Mouse (Mus musculus): ENCODE data around the gene Cish.

Gene Cish

DNA sequence AAGGTAGTCTGAATTCAATTTTAAA lies at the start of gene Cish:
Cish (plus strand) TSS at position 11 of the 25 bp plus-strand sequence.
- no peak for DNase-seq (ENCODE audit: low spot score)

DNA sequence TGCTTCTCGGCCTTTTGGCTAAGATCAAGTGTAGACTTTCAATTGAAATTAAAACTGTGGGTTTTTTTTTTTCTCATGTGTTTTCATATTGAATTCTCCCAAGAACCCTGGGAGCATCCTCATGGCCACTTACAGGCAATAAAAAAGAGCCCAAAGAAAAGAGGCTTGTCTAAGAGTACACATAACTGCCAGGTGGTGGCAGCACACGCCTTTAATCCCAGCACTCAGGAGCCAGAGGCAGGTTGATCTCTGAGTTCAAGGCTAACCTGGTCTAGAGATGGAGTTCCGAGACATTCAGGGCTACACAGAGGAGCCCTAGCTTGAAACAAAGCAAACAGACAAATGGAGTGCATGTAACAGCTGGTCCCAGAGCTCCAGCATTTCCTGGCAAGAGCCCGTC lies 49.7 kb upstream of the Cish start:
- DNase-seq (ENCODE audit: low spot score), result no peak

DNA sequence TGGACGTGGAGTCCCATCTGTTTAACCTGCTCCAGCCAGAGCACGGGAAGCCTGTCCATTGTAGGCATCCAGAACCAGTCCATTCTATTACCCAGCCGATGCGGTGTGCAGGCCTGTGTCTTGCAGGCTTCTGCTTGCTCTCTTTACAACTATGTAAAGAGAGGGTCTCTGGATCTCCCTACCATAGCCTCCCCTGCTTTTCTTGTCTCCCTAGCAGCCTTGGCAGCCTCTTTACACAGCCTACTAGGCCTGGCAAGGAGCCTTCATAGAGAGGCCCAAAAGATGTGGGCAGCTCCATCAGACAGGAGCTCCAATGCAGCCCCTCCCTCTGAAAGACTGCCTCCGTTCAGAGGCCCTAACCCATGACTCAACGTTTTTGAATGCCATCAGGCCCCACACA lies 46.7 kb upstream of the Cish start:
- no peak for DNase-seq (ENCODE audit: low spot score)

GRCm38 (mm10) chr9:107250416-107251337 lies 45.1 kb upstream of the Cish start:
- DNase-seq (ENCODE audit: low spot score), result no peak

DNA sequence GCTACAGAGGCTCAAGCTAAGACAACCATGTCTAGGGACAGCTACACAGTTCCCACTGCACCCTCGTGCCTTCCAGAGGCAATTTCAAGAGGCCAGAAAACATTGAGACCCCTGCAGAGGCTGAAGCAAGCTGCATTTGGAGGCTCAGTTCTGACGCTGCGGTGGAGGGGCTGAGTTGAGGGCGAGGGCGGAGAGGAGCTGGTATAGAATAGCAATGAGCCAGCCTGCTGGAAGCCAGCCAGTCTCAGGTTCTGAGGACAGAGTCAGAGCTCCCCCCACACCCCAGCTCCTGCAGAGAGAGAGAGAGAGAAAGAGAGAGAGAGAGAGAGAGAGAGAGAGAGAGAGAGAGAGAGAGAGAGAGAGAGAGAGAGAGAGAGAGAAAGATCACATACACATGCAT lies 43.7 kb upstream of the Cish start:
- no peak for DNase-seq (ENCODE audit: low spot score)

- DNase-seq (ENCODE audit: low spot score), result no peak
Measured at GRCm38 (mm10) chr9:107254476-107254875, 41.4 kb upstream of the Cish start.

- DNase-seq (ENCODE audit: low spot score), result no peak
Measured at GRCm38 (mm10) chr9:107254925-107255324, 40.9 kb upstream of the Cish start.

GRCm38 (mm10) chr9:107255596-107255995 lies 40.2 kb upstream of the Cish start:
- DNase-seq (ENCODE audit: low spot score), result no peak

DNA sequence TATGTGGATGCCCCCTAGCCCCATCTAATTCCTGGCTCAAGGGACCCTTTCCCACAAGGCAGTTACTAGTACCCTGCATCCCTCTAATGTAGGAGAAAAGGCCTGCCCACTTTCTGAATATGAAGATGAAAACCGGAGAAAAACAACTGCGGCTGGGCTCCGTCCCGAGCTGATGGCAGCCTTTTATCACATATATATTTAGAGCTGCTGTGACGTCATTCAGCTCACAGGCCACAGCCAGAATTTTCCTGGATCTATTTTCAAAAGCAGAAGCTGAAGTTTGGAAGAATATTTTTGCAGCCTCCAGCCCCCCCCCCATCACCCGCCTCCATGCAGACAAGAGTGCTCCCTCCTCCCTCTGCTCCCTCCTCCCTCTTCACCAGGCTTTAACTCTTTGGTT lies 36.3 kb upstream of the Cish start:
- DNase-seq (ENCODE audit: low spot score), result no peak

GRCm38 (mm10) chr9:107260429-107260828 lies 35.4 kb upstream of the Cish start:
- no peak for DNase-seq (ENCODE audit: low spot score)

DNA sequence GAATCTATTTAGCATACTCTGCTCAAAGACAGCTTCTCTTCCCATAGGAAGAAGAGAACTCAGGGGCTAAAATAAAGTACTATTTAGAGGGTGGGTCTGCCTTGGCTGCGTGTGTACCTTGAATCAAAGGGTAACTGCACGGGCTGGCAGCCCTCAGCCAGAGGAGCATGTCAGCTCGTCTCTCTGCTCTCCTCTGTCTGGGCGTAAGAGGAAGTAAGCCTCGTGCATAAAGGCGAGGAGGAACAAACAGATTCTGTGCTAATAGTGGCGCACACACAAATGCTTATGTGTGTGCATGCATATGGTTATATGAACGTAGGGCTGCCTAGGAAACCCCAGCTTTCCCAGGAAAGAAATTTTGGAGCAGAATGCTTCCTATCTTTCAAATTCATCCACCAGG lies 35.0 kb upstream of the Cish start:
- DNase-seq (ENCODE audit: low spot score), result no peak

DNA sequence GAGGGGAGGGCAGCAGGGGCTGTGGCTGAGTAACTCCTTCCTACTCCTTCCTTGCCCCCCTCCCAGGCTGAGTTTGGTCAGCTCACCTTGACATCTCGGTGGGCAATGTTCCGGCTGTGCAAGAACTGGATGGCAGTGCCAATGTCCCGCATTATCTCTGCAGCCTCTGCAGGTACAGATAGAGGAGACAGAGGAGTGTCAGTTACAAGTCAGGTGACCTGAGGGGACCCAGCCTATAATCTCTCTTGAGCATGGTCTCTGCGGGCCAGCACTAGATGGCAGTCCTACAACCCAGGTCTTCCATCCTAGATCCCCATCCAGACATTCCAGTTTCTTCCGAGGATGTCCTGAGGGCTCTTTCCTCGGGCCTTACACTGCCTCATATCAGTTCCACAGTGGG lies 34.0 kb upstream of the Cish start:
- DNase-seq (ENCODE audit: low spot score), result no peak

- no peak for DNase-seq (ENCODE audit: low spot score)
Measured at GRCm38 (mm10) chr9:107262375-107262774, 33.5 kb upstream of the Cish start.

GRCm38 (mm10) chr9:107263912-107264311 lies 31.9 kb upstream of the Cish start:
- no peak for DNase-seq (ENCODE audit: low spot score)

DNA sequence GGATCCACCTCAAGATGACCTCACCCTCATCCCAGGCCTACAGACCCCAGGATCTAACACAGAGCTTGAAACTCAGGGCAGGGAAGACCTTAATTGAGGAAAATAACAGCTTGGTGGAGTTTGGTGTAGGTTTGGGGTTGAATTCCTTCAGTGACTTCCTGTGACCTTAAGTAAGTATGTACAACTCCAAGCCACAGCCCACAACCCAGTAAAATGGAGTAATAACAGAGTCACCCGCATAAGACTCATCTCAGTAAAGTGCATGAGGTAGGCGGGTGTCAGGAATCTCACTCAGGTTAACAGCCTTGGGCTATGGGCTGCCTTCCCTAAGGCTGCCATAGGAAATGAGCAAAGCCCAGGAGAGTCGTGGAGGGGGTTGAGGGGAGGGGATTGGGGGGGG lies 31.1 kb upstream of the Cish start:
- no peak for DNase-seq (ENCODE audit: low spot score)

- no peak for DNase-seq (ENCODE audit: low spot score)
Measured at GRCm38 (mm10) chr9:107267028-107267427, 28.8 kb upstream of the Cish start.

DNA sequence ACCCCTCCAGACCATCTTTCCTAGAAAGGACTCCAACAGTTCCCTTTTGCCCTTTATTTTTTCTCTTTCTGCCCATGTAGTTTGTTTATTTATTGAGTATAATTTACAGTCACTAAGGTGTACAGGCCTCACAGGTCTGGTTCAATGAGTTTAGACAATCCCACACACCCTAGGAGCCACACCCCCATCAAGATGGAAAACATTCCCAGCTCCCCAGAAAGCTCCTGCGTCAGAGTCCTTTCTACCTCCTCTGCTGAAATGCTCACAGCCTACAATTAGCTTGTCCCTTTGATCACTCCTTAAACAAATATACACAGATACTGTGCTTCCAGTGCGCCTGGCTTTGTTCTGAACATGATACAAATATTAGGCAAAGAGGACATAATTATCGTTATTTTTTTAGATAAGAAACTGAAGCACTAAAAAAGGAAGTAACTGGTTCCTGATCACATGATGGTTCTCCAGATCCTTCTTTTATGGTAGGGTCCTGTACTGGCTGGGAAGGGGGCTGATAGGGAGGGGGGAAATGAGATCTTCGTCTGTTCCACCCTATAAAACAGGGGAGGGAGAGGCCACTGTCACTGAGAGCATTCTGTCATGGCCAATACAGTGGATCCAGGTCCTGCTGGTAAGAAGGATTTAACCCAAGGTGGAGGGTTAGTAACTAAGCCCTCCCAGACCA lies 28.0 kb upstream of the Cish start:
- no peak for DNase-seq (ENCODE audit: low spot score)

DNA sequence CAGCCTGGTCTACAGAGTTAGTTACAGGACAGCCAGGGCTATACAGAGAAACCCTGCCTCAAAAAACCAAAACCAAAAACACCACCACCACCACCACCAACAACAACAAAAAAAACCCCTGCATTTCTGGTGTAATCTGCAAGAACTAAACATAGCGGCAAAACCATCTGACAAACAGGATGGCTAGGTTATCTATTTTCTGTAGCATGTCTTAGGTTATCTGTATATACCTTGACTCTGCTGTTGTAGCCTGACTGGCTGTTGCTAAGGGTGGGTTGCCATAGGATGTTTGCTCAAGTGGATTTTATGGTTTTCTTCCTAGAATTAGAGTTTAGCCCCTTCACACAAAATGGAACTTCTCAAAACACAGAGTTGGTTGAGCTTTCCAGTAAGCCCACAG lies 26.1 kb upstream of the Cish start:
- no peak for DNase-seq (ENCODE audit: low spot score)

- no peak for DNase-seq (ENCODE audit: low spot score)
Measured at GRCm38 (mm10) chr9:107271177-107271938, 24.5 kb upstream of the Cish start.

- DNase-seq (ENCODE audit: low spot score), result no peak
Measured at GRCm38 (mm10) chr9:107272284-107272683, 23.5 kb upstream of the Cish start.

DNA sequence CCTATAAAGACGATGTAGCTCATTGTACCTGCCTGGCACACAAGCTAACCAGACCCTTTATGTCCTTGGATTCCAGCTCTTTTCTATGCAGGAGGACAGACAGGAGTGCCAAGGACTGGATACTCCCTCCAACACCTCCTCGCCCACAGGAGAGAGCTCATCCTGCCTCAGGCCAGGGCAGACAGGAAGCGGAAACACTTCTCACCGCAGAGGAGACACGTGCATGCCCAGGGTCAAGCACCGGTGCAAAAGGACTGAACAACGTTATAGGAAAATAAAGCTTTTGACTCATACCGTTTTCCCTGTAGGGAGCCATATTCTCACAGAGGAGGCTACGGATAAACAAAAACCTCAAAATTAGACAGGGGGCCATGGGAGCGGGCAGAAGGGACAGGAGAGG lies 22.6 kb upstream of the Cish start:
- DNase-seq (ENCODE audit: low spot score), result no peak

DNA sequence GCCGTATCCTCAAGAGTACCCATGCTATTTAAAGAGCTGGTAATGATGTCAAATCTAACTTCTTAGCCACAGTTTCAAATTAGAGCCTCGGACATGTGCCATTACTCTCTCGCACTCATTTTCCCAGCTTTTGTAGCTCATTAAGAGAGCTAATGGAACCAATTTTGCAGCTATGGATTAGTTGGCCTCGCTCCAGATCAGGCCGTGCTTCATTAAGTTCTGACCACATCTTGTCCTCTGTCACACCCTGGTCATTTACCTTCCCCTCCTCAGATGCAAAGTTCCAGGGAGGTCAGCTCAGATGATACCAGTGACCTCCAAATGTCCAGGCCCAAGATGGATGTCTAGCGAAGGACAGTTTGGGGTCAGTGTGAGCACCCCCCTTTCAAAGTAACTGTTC lies 21.1 kb upstream of the Cish start:
- DNase-seq (ENCODE audit: low spot score), result no peak

- DNase-seq (ENCODE audit: low spot score), result no peak
Measured at GRCm38 (mm10) chr9:107275710-107276109, 20.1 kb upstream of the Cish start.

- DNase-seq (ENCODE audit: low spot score), result no peak
Measured at GRCm38 (mm10) chr9:107277603-107278002, 18.2 kb upstream of the Cish start.

All from layer of hippocampus, adult 9-10 months (tissue).